Mouse (Mus musculus) megakaryocyte-erythroid progenitor cell, adult 5 weeks (primary cell): Measurements from ENCODE around the gene Veph1. TPM values are rescaled to one million over a fixed set of nuclear protein-coding genes. Genes with fewer than 3 reads are reported as not detected.

Experiments
- polyA plus RNA-seq: library from polyadenylated mRNA; stranded (reverse); fragments of >175 nt; gene quantifications from 2 replicates; pipeline ENCODE4 v1.2.3, GENCODE M21; 2012

The Veph1 gene
- not detected in 2 replicates for polyA plus RNA-seq

GRCm38 (mm10) chr3:66296545-66296944, at the start of gene Veph1:
Gene Veph1 (minus strand): TSS chr3:66296837.

GRCm38 (mm10) chr3:66219655-66220191, 76.9 kb downstream of the Veph1 start, which contains the start of gene Ptx3:
Gene Ptx3 (plus strand): TSS chr3:66219910.

Other genes with a start within 250 kb of the Veph1 start
- 0.26 and 0.37 TPM in 2 replicates for gene Ptx3, start 76.9 kb downstream of the Veph1 start, polyA plus RNA-seq